Mouse (Mus musculus) liver, adult 2 months (tissue): ENCODE data around the gene Dnttip1. TPM values are rescaled to one million over a fixed set of nuclear protein-coding genes. Genes with fewer than 3 reads are reported as not detected.
"Not testable (repeated sequence)": the region's sequence is repeated elsewhere in the genome, so short reads cannot be mapped to it uniquely, and the experiment has no call there.

ENCODE experiments used
- DNase-seq: peaks from one replicate; pipeline ENCODE4 v3.0.0-alpha.2; 2011; ENCODE audit warnings: low read depth, low spot score; ENCODE audit errors: extremely low read depth
- H3K27ac ChIP-seq: fragments of 200-500 bp; replicated peaks from 2 replicates; pipeline ENCODE4 v1.5.1; 2012; ENCODE audit warnings: low read depth, mild to moderate bottlenecking, control low read depth, inconsistent platforms, low read length; ENCODE audit not compliant: insufficient read depth
- H3K27me3 ChIP-seq: fragments of 200-500 bp; 2 replicates; pipeline ENCODE4 v1.6.1; 2012; ENCODE audit warnings: mild to moderate bottlenecking, moderate library complexity, low read length, inconsistent platforms; ENCODE audit not compliant: control insufficient read depth, insufficient read depth
- H3K36me3 ChIP-seq: fragments of 200-500 bp; 2 replicates; pipeline ENCODE4 v1.6.1; 2012; ENCODE audit warnings: low read length, inconsistent platforms; ENCODE audit not compliant: control insufficient read depth, insufficient read depth
- H3K4me1 ChIP-seq: fragments of 200-500 bp; 2 replicates; pipeline ENCODE4 v1.6.1; 2011; ENCODE audit warnings: low read length; ENCODE audit not compliant: control insufficient read depth, insufficient read depth
- H3K4me3 ChIP-seq: fragments of 200-500 bp; 2 replicates; pipeline ENCODE4 v1.5.1; 2011; ENCODE audit warnings: low read depth, mild to moderate bottlenecking, control low read depth, low read length, moderate library complexity; ENCODE audit not compliant: insufficient read depth
- H3K79me2 ChIP-seq: fragments of 200-500 bp; 2 replicates; pipeline ENCODE4 v1.6.1; 2012; ENCODE audit warnings: inconsistent platforms, mild to moderate bottlenecking, low read length, moderate library complexity; ENCODE audit not compliant: control insufficient read depth, insufficient read depth
- H3K9ac ChIP-seq: fragments of 200-500 bp; 2 replicates; pipeline ENCODE4 v1.6.1; 2012; ENCODE audit warnings: low read depth, mild to moderate bottlenecking, control low read depth, inconsistent platforms, low read length
- CTCF ChIP-seq: fragments of 200-500 bp; IDR thresholded peaks from 2 replicates; pipeline ENCODE4 v1.5.1; 2011; ENCODE audit warnings: low read depth, low read length, control low read depth
- POLR2A ChIP-seq: fragments of 200-500 bp; IDR thresholded peaks from 2 replicates; pipeline ENCODE4 v1.6.1; 2011; ENCODE audit warnings: low read length, control low read depth; ENCODE audit not compliant: insufficient read depth; ENCODE audit errors: extremely low read depth
- WGBS: fragments of 180-500 bp; shearing (Covaris S2); methylation state at CpG from one replicate; pipeline ENCODE4 v1.1.7; 2018; 5-methylcytosine and 5-hydroxymethylcytosine counted together
- polyA plus RNA-seq: library from polyadenylated mRNA; depleted of rRNA; stranded (reverse); fragments of >200 nt; gene quantifications from 2 replicates; pipeline ENCODE4 v1.2.3, GENCODE M21; 2012
- total RNA-seq: library from RNA; depleted of rRNA; stranded (reverse); fragments of >200 nt; gene quantifications from 2 replicates; pipeline ENCODE4 v1.2.3, GENCODE M21; 2014

Dnttip1 gene
- total and polyA plus RNA-seq, 2 experiments, result 11.8 to 11.9 TPM

GRCm38 (mm10) chr2:164791841-164792261, 46.1 kb downstream of the Dnttip1 start:
- WGBS, result 75% methylated on average over 18 of the region's 18 CpGs
- Histone ChIP-seq H3K9ac (no peak overlapping the region), H3K4me1 (peaks cover 16% of the 10 kb centered on the region), H3K27me3 (no peaks in the 10 kb centered on the region), H3K79me2 (no peaks in the 10 kb centered on the region), H3K36me3 (peaks cover 11% of the 10 kb centered on the region), H3K4me3 (no peak overlapping the region), H3K27ac (no peak overlapping the region)
- no peak for TF ChIP-seq CTCF
- TF ChIP-seq POLR2A, result no peak
- no peak for DNase-seq

DNA sequence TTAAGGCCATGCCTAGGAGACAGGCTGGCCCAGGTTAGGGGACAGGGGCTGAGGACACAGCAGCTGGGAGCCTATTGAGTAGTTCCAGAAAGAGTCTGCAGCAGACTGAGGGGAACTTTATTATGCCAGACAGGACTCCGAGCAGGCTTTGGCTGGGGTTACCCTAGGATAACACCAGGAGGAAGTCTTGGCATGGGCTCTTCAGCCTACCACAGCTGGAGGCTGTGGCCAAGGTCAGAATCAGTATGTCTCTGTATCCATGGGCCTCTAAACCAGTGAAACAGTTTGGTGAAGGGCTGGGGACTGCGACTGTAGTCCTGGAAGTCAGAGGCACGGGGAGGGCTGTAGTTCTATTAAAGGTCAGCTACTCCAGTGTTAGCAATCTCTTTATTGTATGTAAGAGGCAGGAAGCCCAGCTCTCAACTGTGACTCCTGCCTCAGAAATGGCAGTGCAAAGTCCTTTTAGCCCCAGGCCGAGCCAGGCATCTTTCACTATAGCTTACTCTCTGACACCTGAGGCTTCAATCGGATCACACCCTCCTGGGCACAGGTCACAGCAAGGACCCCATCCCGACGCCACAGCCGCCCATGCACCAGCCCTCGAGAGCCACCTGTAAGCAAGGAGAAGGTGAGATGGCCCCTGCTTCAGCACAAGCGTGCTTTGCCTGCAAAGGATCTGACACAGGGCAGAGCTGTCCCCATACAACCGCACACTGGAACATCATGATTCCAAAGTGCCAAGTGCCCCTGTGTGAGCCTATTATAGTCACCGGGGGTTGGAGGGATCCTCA, 46.8 kb downstream of the Dnttip1 start:
- H3K9ac ChIP-seq, result no peak overlapping the region
- DNase-seq, result no peak
- no peak for TF ChIP-seq POLR2A
- no peak for TF ChIP-seq CTCF
- H3K27me3 ChIP-seq, result no peaks in the 10 kb centered on the region
- no peak overlapping the region for H3K27ac ChIP-seq
- H3K4me3 ChIP-seq, result no peak overlapping the region
- peaks cover 16% of the 10 kb centered on the region for H3K36me3 ChIP-seq
- 77% methylated on average over 12 of the region's 12 CpGs for WGBS
- H3K4me1 ChIP-seq, result peaks cover 13% of the 10 kb centered on the region
- H3K79me2 ChIP-seq, result no peaks in the 10 kb centered on the region

- no peak overlapping the region for H3K27ac ChIP-seq
- no peak overlapping the region for H3K9ac ChIP-seq
- H3K4me3 ChIP-seq, result no peak overlapping the region
- peaks cover 20% of the 10 kb centered on the region for H3K36me3 ChIP-seq
- H3K27me3 ChIP-seq, result no peaks in the 10 kb centered on the region
- peak; percentile 64; the same call in 1 of the 2 replicates for TF ChIP-seq CTCF
- no peak for TF ChIP-seq POLR2A
- no peaks in the 10 kb centered on the region for H3K79me2 ChIP-seq
- DNase-seq, result peak; percentile 38
- 22% methylated on average over 3 of the region's 3 CpGs for WGBS
- H3K4me1 ChIP-seq, result peaks cover 13% of the 10 kb centered on the region
Observed at GRCm38 (mm10) chr2:164793236-164793635, 47.5 kb downstream of the Dnttip1 start.

GRCm38 (mm10) chr2:164793772-164794171, 48.0 kb downstream of the Dnttip1 start:
- Histone ChIP-seq H3K79me2 (no peaks in the 10 kb centered on the region), H3K4me3 (no peak overlapping the region), H3K27ac (no peak overlapping the region), H3K27me3 (no peaks in the 10 kb centered on the region), H3K9ac (no peak overlapping the region), H3K36me3 (peaks cover 20% of the 10 kb centered on the region), H3K4me1 (peaks cover 13% of the 10 kb centered on the region)
- 94% methylated on average over 2 of the region's 2 CpGs for WGBS
- TF ChIP-seq POLR2A, result no peak
- TF ChIP-seq CTCF, result no peak
- no peak for DNase-seq

DNA sequence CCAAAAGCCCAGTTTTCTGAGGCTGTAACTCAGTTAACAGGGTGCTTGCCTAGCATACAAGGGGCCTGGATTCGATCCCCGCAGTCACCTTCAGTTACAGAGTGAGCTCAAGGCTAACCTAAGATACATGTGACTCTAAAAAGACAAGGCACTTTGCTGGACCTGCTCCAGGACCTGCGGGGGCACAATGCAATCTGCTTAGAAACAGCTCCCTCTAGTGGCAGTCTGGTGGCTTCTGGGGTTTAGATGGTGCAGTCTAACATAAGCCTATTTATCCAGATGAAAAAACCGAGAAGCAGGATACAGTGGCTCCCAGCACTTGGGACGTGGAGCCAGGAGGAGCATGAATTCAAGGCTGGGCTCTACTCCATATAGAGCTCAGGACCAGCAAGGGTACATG, 48.5 kb downstream of the Dnttip1 start:
- Histone ChIP-seq H3K36me3 (peaks cover 20% of the 10 kb centered on the region), H3K4me3 (no peak overlapping the region), H3K27me3 (no peaks in the 10 kb centered on the region), H3K27ac (no peak overlapping the region), H3K4me1 (peaks cover 13% of the 10 kb centered on the region), H3K9ac (no peak overlapping the region), H3K79me2 (no peaks in the 10 kb centered on the region)
- 15% methylated on average over 5 of the region's 5 CpGs for WGBS
- peak; percentile 79 for DNase-seq
- no peak for TF ChIP-seq POLR2A
- TF ChIP-seq CTCF, result peak; percentile 90

GRCm38 (mm10) chr2:164795868-164796267, 50.1 kb downstream of the Dnttip1 start:
- Histone ChIP-seq H3K36me3 (peaks cover 20% of the 10 kb centered on the region), H3K79me2 (no peaks in the 10 kb centered on the region), H3K4me1 (peaks cover 12% of the 10 kb centered on the region), H3K9ac (no peak overlapping the region), H3K27me3 (no peaks in the 10 kb centered on the region), H3K4me3 (no peak overlapping the region), H3K27ac (no peak overlapping the region)
- WGBS, result 70% methylated on average over 4 of the region's 4 CpGs
- TF ChIP-seq CTCF, result no peak
- no peak for TF ChIP-seq POLR2A
- no peak for DNase-seq

DNA sequence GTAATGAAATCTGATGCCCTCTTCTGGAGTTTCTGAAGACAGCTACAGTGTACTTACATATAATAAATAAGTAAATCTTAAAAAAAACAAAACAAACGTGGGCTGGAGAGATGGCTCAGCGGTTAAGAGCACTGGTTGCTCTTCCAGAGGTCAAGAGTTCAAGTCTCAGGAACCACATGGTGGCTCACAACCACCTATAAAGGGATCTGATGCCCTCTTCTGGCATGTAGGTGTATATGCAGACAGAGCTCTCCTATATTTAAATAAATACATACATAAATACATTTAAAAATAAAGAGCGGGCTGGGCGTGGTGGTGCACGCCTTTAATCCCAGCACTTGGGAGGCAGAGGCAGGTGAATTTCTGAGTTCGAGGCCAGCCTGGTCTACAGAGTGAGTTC, 52.8 kb downstream of the Dnttip1 start:
- DNase-seq, result peak; percentile 47
- H3K27ac ChIP-seq, H3K79me2 ChIP-seq, H3K4me1 ChIP-seq, H3K4me3 ChIP-seq, H3K9ac ChIP-seq, H3K27me3 ChIP-seq: not testable (repeated sequence)
- peaks cover 16% of the 10 kb centered on the region for H3K36me3 ChIP-seq
- 62% methylated on average over 6 of the region's 6 CpGs for WGBS
